Mouse (Mus musculus) C2C12 (cell line): ENCODE data around the gene Ece1.

ENCODE experiments used
- CEBPB ChIP-seq: IDR thresholded peaks from one replicate; pipeline ENCODE4 v1.6.1; 2011; ENCODE audit warnings: low read depth, mild to moderate bottlenecking, control low read depth, moderate library complexity
- CTCF ChIP-seq: IDR thresholded peaks from one replicate; pipeline ENCODE4 v1.5.1; 2011; ENCODE audit not compliant: control insufficient read depth, insufficient read depth, insufficient read length
- FOSL1 ChIP-seq: IDR thresholded peaks from one replicate; pipeline ENCODE4 v1.8.0; 2011; ENCODE audit warnings: mild to moderate bottlenecking, low read length; ENCODE audit not compliant: poor library complexity, insufficient read depth, severe bottlenecking
- MAX ChIP-seq: IDR thresholded peaks from one replicate; pipeline ENCODE4 v1.6.1; 2011; ENCODE audit warnings: mild to moderate bottlenecking, control low read depth
- MYOD1 ChIP-seq: IDR thresholded peaks from one replicate; pipeline ENCODE4 v1.6.1; 2011; ENCODE audit warnings: low read depth; ENCODE audit not compliant: control insufficient read depth, insufficient read length
- MYOG ChIP-seq: IDR thresholded peaks from one replicate; pipeline ENCODE4 v1.6.1; 2011; ENCODE audit not compliant: control insufficient read depth, insufficient read length; ENCODE audit errors: extremely low read depth
- USF1 ChIP-seq: IDR thresholded peaks from one replicate; pipeline ENCODE4 v1.6.1; 2011; ENCODE audit warnings: low read depth, mild to moderate bottlenecking, control low read depth, moderate library complexity

DNA sequence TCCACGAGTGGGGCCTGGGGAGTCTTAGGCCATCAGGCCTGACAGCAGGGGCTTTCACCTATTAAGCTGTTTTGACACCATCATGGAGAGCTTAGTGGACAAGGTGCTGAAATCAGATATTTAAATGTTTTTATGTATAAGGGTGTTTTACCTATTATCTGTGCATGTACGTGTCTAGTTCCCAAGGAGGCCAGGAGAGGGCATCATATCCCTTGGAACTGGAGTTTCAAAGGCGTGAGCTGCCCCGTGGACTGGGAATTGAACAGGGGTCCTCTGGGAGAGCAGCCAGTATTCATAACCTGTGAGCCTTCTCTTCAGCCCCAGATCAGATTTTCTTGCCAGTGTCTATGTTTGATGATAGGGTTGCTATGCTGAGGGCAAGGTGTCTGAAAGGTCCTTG is 128.4 kb downstream of the Ece1 start:
- TF ChIP-seq CTCF (no peak), USF1 (no peak), CEBPB (no peak), MYOG (no peak), MYOD1 (no peak), MAX (no peak), FOSL1 (no peak)
